Mouse (Mus musculus) cortical plate, adult 2 months (tissue): ENCODE measurements around the gene Taf8.

Experiments used
- CTCF ChIP-seq: fragments of 200-500 bp; IDR thresholded peaks from 2 replicates; pipeline ENCODE4 v1.5.1; 2011; ENCODE audit warnings: mild to moderate bottlenecking, control low read depth, low read length; ENCODE audit not compliant: insufficient read depth; ENCODE audit errors: extremely low read depth
- POLR2A ChIP-seq: fragments of 200-500 bp; IDR thresholded peaks from 2 replicates; pipeline ENCODE4 v1.6.1; 2011; ENCODE audit warnings: mild to moderate bottlenecking, low read length, control low read depth; ENCODE audit not compliant: insufficient read depth; ENCODE audit errors: extremely low read depth

DNA sequence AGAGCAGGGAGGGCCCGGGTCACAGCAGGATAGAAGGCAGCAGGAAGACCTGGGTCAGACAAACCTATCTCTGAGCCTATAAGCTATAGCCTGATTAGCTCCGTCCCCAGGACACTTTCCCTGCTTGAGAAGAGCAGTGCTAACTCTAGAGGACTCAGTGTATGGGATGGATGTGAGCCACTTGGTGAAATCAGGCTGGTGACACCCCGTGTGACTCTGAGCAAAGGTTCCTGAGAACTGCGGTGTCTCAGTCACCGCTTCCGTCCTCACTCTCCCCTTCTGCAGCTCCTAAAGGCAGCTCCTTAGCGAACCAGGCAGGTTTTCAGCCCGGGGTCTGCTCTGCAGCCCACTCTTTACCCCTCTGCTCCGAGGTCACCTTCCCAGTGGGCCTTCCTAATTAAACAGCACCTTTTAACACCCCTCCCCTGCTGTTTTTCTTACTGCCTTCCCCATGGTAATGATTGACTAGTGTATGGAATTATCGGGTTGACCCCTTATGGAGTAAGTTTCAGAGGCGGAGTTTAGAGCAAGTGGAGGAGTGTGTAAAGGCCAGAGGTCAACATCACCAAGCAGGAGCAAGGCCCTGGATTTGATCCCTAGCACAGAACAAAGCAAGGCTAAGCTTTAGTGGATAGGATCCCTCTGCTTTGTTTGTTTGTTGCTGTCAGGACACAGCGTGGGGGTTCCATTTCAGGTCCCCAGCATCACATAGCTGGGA, 37.7 kb downstream of the Taf8 start:
- TF ChIP-seq POLR2A (no peak), CTCF (no peak)
